Mouse (Mus musculus) liver, adult 2 months (tissue): ENCODE data around the gene Slc48a1.

Source experiments
- CTCF ChIP-seq: fragments of 200-500 bp; IDR thresholded peaks from 2 replicates; pipeline ENCODE4 v1.5.1; 2011; ENCODE audit warnings: low read depth, low read length, control low read depth
- POLR2A ChIP-seq: fragments of 200-500 bp; IDR thresholded peaks from 2 replicates; pipeline ENCODE4 v1.6.1; 2011; ENCODE audit warnings: low read length, control low read depth; ENCODE audit not compliant: insufficient read depth; ENCODE audit errors: extremely low read depth

GRCm38 (mm10) chr15:97742600-97742999 is 35.7 kb upstream of the Slc48a1 start:
- TF ChIP-seq CTCF (no peak), POLR2A (no peak)
